Mouse (Mus musculus): Measurements from ENCODE around the gene Rnls.

Gene Rnls

DNA sequence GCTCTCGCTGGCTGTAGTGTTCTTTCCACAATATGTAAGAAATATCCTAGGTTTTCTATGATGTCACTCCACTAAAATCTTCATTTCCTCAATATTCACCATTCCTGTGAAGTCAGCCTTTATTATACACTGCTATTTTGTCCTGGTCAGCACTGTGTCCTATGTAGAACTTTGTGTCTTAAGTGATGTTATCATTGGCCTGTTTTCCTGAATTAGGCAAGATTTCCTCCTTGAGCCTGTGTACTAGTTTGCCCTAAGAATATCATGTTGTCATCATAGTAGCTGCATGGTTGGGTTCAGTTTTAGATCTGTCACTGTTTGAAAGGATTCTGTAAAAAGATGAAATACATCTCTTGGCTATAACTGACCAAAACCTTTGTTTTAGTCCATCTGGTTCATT lies 203.3 kb downstream of the Rnls start:
- DNase-seq (ENCODE audit: low read depth, low spot score) = no peak

DNA sequence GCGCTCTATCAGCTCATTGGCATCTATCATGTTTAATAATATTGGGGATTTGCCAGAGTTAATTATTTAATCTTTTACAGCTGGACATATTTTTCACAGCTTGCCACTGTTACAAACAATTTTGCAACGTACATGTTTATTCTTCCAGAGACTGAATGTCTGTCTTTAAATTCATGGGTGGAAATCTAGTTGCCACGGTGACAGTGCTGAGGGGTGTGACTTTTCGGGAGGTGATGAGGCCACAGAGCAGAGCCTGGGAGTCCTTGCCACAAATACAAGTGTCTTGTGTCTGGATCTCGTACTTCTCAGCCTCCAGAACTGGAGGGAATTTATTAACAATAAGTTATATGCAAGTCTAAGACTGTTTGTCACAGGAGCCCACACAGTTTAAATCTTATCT lies 212.5 kb downstream of the Rnls start:
- no peak for DNase-seq (ENCODE audit: low read depth, low spot score)

DNA sequence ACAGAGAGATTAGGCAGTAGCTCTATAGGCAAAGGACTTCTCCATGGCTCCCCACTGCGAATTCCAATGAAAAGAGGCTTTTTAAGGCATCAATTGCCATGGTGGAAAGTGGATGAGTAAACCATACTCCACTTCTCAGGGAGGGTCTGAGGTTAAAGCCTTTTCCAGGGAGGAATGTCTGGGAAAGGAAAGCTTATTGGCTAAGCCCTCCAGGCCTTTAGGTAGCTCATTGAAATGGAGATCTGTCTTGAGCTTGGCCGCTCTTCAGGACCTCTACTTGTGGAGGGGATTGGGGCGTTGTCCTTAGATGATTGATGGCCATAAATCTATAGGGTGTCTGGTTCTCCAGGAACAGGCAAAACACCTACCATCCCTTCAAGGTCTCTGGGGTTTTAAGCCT lies 213.2 kb downstream of the Rnls start:
- DNase-seq (ENCODE audit: low read depth, low spot score) = no peak

DNA sequence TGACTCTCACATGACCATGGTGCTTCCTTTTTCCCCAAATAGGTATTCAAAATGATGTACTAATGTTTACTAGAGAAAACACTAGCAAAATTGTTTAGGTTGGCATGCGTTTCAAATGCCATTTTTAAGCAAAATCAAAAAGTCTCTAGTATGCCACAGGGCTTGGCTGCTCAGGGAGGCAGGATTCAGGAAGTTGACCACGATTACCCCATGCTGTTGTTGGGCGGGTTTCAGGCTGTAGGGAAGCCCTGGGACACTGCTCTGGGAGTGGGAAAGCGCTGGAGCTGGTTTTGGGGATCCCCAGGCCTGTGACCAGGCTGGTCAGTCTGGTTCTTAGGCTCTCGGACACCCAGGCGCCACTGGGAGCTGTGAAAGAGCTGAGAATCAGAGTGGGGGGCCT lies 213.7 kb downstream of the Rnls start:
- no peak for DNase-seq (ENCODE audit: low read depth, low spot score)

DNA sequence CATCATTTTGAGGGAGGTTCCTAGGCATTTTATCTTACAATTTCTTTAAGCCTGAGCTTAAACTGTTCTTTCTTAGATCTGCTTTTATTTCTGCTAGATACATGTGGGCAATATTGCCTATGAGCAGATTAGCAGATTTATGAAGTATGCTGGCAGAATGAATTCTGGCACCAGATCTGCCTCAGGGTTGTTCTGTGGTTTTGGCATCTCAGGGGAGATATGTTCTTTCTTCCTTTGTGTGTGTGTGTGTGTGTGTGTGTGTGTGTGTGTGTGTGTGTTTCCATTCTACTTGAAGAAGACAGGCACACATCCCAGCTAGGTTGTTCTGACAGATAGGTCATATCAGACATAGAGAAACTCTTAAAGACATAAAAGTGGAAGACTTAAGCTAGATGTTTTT lies 218.1 kb downstream of the Rnls start:
- no peak for DNase-seq (ENCODE audit: low read depth, low spot score)

DNA sequence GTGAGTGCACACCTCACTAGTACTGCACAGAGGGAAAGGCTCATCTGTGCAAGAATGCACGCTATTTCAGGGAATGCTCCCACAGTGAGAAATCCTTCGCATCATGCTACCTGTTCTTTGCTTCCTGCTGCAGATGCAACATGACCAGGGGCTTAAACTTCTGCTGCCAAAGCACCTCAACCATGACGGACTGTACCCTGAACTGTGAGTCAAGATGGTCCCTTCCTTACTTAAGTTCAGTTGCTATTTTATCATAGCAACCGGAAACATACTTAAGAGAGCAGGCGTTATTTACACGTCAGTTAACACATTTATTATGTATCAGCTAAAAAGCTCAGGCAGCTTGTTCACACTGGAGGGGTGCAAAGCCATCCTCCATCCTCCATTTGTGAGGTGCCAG lies 222.2 kb downstream of the Rnls start:
- no peak for DNase-seq (ENCODE audit: low read depth, low spot score)

GRCm38 (mm10) chr19:33167528-33168264 lies 224.4 kb downstream of the Rnls start:
- DNase-seq (ENCODE audit: low read depth, low spot score) = no peak

DNA sequence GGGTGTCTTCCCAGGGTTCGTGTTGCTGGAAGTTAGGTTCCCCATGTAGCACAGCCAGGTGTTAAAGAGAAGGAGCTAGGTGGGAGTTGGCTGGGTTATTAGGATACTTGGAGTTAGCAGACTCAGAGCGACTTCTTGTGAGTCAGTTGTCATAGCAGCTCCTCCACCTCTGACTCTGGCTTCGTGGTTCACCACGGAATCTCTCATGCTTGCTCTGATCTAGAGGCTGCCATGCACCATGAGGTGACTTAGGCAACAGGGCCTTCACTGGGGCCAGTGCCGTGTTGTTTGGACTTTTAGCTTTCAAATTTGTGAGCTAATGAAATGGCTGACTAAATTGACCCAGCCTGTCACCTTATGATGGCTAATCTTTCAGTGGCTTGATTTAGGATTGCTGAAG lies 227.3 kb downstream of the Rnls start:
- DNase-seq (ENCODE audit: low read depth, low spot score) = no peak

DNA sequence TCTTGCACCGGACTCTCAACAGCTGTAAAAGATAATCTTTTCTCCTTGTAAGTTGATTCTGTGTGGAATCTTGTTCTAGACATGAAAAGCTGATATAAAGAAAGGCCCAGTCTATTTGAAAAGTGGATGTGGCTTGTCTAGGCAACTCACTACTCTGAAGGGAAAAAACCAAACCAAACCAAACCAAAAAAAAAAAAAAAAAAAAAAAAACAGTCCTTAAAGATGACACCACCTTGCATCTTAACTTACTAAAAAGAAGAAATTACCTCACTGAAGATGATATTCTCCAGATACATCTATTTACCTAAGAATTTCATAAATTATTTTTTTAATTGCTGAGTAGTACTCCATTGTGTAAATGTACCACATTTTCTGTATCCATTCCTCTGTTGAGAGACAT lies 230.2 kb downstream of the Rnls start:
- DNase-seq (ENCODE audit: low read depth, low spot score) = no peak

- DNase-seq (ENCODE audit: low read depth, low spot score) = peak; percentile 13
Observed at GRCm38 (mm10) chr19:33159897-33160296, 232.2 kb downstream of the Rnls start.

GRCm38 (mm10) chr19:33159192-33159591 lies 232.9 kb downstream of the Rnls start:
- no peak for DNase-seq (ENCODE audit: low read depth, low spot score)

DNA sequence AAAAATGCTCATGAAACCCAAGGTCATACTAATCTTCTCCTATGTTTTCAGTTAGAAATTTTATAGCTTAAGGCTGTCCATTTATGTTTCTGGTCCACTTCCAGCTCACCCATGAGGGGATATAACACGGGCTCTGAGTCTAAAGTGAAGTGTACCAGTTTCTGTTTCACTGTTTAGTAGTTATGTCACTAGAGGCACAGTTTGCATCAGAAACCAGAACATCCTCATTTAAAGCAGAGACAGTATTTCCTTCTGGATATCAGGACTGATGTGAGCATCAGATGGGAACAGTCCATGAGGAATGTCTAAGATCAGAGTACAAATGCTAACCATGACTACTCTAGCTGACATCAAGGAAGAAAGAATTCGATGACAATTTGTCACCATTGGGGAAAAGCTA lies 233.9 kb downstream of the Rnls start:
- DNase-seq (ENCODE audit: low read depth, low spot score) = no peak

DNA sequence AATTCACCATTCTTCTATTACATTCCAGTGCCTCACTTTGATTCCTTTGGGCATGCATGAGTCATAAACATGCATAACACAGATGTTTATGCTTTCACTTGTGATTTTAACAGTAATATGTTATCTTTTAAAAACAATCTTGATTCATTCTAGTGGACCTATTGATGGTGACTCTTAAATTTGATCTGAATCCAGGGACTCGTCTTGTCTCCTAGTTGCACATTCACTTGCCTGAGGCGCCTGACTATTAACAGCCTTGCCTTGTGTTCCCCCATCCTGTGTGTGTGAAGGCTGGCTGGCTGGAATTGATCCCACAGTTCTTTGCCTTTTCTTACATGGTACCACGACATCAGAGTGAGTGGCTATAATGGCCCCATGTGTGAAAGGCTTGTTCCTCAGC lies 243.7 kb downstream of the Rnls start:
- no peak for DNase-seq (ENCODE audit: low read depth, low spot score)

DNA sequence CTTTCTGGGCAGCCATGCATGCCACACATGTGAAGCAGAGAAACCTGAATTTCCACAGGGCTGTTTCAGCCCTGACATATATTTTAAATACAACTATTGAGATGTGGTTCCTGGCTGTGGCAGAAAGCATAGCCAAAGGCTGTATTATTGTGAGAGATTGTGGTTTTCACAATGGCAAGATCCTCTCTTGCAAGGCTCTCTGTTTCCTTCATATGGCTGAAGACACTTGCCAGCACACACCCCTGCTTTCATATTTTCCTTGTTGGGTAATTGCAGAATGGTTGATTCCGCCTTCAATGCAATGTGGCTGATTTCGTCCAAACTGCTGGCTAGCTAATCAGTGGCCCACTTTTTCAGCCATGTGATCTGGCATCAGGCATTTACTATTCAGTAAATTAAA lies 248.9 kb downstream of the Rnls start:
- no peak for DNase-seq (ENCODE audit: low read depth, low spot score)

- no peak for DNase-seq (ENCODE audit: low read depth, low spot score)
Observed at GRCm38 (mm10) chr19:33137316-33137715, 254.8 kb downstream of the Rnls start.

DNA sequence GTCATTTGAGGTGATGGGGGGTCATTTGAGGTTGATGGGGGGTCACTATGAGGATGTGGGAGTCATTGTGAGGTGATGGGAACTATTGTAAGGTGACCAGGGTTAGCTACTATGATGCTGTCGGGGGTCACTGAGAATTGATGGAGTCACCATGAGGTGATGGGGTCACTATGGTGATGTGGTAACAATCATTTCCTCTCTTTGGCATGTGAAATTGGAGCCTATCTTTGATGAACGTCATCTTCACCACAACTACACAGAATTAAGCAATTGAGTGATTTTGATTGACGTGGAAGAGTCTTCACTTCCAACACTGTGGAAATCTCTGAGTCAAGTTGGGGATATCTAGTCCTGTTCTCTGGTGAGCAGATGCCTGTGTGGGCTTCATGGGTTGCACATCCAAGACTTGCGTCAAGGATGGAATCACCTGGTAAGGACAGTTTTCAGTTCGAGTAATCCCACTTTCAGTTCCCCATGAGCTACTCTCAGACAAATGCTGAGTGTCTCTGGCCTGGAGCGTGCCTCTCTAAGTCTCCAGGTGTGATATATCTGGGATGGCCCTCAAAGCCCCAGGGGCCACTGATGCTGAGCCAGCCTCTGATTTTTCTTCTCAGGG lies 269.4 kb downstream of the Rnls start:
- DNase-seq (ENCODE audit: low read depth, low spot score) = no peak

DNA sequence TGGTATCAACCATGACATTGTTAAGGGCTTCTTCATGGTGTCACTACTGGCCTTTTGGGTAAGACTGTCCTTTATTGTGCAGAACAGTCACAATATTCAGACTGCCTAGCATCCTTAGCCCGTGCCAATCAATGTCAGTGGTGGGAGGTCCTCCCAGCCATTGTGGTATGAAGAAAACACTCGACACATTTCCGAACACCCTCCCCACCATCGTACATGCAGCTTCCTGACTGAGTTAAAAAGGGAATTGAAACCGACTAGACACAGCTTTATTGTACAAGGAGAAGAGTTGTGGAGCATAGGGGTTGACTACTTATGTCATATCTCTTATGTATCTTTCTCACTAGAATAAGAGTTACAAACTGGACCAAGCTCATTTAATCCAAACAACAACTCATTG lies 272.1 kb downstream of the Rnls start:
- no peak for DNase-seq (ENCODE audit: low read depth, low spot score)

- DNase-seq (ENCODE audit: low read depth, low spot score) = no peak
Observed at GRCm38 (mm10) chr19:33118898-33119297, 273.2 kb downstream of the Rnls start.

- no peak for DNase-seq (ENCODE audit: low read depth, low spot score)
Observed at GRCm38 (mm10) chr19:33114631-33115295, 277.3 kb downstream of the Rnls start.

GRCm38 (mm10) chr19:33113746-33114145 lies 278.3 kb downstream of the Rnls start:
- DNase-seq (ENCODE audit: low read depth, low spot score) = peak; percentile 71

DNA sequence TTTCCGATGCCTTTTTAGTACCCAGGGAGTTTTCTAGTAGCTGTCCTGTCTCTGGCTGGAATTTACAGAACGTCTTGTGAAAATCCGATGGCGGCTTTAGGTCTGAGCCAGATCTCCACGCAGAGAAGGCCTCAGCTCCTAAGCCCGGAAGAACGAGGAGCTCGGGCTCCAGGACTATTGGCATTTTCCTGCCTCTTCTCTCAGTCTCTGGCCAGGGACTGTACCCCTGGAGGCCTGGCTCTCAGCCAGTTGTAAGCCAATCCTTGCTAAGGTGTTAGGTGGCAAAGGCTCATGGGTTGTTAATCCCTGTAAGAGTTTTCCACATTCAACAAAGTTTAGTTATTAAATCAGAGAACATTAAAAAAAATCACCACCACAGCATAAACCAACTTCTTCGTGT lies 281.7 kb downstream of the Rnls start:
- DNase-seq (ENCODE audit: low read depth, low spot score) = no peak

- no peak for DNase-seq (ENCODE audit: low read depth, low spot score)
Observed at GRCm38 (mm10) chr19:33109941-33110371, 282.1 kb downstream of the Rnls start.

DNA sequence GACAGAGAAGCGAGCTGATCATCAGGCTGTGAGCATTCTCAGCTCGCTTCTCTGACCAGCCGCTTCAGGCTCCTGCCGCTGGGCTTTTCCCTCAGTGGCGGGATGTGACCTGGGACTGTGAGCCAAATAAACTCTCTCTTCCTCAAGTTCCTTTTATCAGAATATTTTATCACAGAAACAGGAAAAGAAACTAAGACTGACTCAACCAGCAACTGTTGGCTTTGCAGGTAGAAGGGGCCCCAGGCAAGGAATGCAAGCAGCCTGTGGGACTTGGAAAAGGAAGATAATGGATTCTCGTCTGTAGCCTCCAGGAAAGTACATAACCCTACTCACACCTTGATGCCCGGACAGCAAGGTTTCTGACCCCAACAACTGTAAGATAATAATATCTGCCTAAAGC lies 283.0 kb downstream of the Rnls start:
- no peak for DNase-seq (ENCODE audit: low read depth, low spot score)
